In the genomic region with DNA sequence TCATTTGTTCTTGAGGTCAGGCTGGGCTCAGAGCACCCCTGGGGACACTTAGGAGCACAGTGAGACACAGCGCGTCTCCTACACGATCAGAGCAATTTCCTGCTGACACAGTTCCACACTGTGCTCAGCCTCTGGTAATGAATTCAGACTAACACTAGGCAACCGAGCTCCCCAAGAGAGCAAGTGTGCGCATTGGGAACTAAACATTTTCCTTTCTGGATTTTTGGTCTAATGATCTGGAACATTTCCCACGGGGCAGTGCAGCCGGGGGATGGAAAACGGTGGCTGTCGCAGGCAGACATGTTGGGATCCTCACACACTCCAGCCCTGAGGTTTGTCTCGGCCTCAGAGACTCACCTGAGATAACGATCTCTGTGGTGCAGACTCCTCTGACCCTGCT, we compare ENCODE assay signal across 16 mouse cellular contexts. TPM values are rescaled to one million over a fixed set of nuclear protein-coding genes. Genes with fewer than 3 reads are reported as not detected.
A peak's percentile ranks its signal among the peaks of the same experiment; 100 is the strongest.
DNase-seq lines count a peak whose midpoint lies in the region; ATAC-seq and TF ChIP-seq lines count a peak whose summit lies in the region.
"Had no signal": no experiment of that assay in that cellular context is flagged by ENCODE, and none has a peak within 500 bp of the region (broad histone marks: within the 10 kb centered on the region; RNA-seq: fewer than 3 reads in every experiment).

No protein-coding gene starts in this region.

- DNase-seq in cerebellum, adult 8-10 months, result no peak
- no peak for DNase-seq in kidney, postnatal 0 days (ENCODE audit: low spot score)
- no peak for DNase-seq in kidney, adult 11 months
- DNase-seq in cerebellum, postnatal 4 days (ENCODE audit: low spot score in 2 of 2), result no peak
- no peak for DNase-seq in gastrocnemius, postnatal 14 days
- DNase-seq: adrenal gland, postnatal 25 days; cerebellum, postnatal 10 days; kidney, adult 2 months; left cerebral cortex, postnatal 4 days; lung, embryonic 14.5 days had no signal

- WGBS in kidney, postnatal 0 days, result 35% methylated on average over 11 of the region's 11 CpGs
- 41% methylated on average over 11 of the region's 11 CpGs for WGBS in hindbrain, embryonic 13.5 days
- 44% methylated on average over 11 of the region's 11 CpGs for WGBS in neural tube, embryonic 14.5 days

- H3K4me1 ChIP-seq in kidney, postnatal 0 days (replicated peaks; ENCODE audit: insufficient read depth, low read length), result peaks cover 5% of the 10 kb centered on the region; the same call in 1 of the 2 replicates
- H3K4me1 ChIP-seq in hindbrain, embryonic 13.5 days (replicated peaks), result peaks cover 10% of the 10 kb centered on the region
- H3K4me1 ChIP-seq in neural tube, embryonic 14.5 days (ENCODE audit: control insufficient read depth, insufficient read depth, low read length), result no peaks in the 10 kb centered on the region
- H3K4me1 ChIP-seq: heart, embryonic 13.5 days; stomach, embryonic 15.5 days had no signal

- no peak overlapping the region for H3K4me2 ChIP-seq in kidney, postnatal 0 days (ENCODE audit: low read length)
- H3K4me2 ChIP-seq in hindbrain, embryonic 13.5 days, result no peak overlapping the region
- no peak overlapping the region for H3K4me2 ChIP-seq in neural tube, embryonic 14.5 days (ENCODE audit: low read depth, low read length)
- H3K4me2 ChIP-seq: heart, embryonic 13.5 days; liver, embryonic 11.5 days; lung, embryonic 14.5 days; stomach, embryonic 15.5 days had no signal

- H3K36me3 ChIP-seq in kidney, postnatal 0 days (ENCODE audit: insufficient read depth, low read length), result no peaks in the 10 kb centered on the region
- no peaks in the 10 kb centered on the region for H3K36me3 ChIP-seq in hindbrain, embryonic 13.5 days
- no peaks in the 10 kb centered on the region for H3K36me3 ChIP-seq in neural tube, embryonic 14.5 days (ENCODE audit: control insufficient read depth, insufficient read depth, low read length)
- H3K36me3 ChIP-seq: heart, embryonic 13.5 days; stomach, embryonic 15.5 days had no signal

- intact Hi-C loops in gastrocnemius, postnatal 14 days (cut with DNase I; ENCODE audit: low total_unique reads), result no loop called here

- H3K9me3 ChIP-seq in kidney, postnatal 0 days (replicated peaks; ENCODE audit: low read length), result 0 out of 2 replicates have a peak, but pooled peaks cover 6% of the 10 kb centered on the region
- peaks cover 9% of the 10 kb centered on the region for H3K9me3 ChIP-seq in hindbrain, embryonic 13.5 days
- H3K9me3 ChIP-seq in neural tube, embryonic 14.5 days (ENCODE audit: control insufficient read depth, low read length), result no peaks in the 10 kb centered on the region
- H3K9me3 ChIP-seq: stomach, embryonic 15.5 days had no signal

- H3K9ac ChIP-seq in kidney, postnatal 0 days (ENCODE audit: low read depth, low read length), result no peak overlapping the region
- H3K9ac ChIP-seq in hindbrain, embryonic 13.5 days, result peak overlapping the region; percentile 20; the same call in 1 of the 2 replicates
- no peak overlapping the region for H3K9ac ChIP-seq in neural tube, embryonic 14.5 days (replicated peaks; ENCODE audit: low read depth, low read length)
- H3K9ac ChIP-seq: heart, embryonic 13.5 days; lung, embryonic 14.5 days; stomach, embryonic 15.5 days had no signal

- peak overlapping the region; percentile 42; the same call in 1 of the 2 replicates for H3K27ac ChIP-seq in kidney, postnatal 0 days
- peak overlapping the region; percentile 71 for H3K27ac ChIP-seq in hindbrain, embryonic 13.5 days
- no peak overlapping the region for H3K27ac ChIP-seq in neural tube, embryonic 14.5 days (ENCODE audit: low read depth, low read length)
- H3K27ac ChIP-seq: heart, embryonic 13.5 days; stomach, embryonic 15.5 days had no signal

- H3K27me3 ChIP-seq in kidney, postnatal 0 days (ENCODE audit: insufficient read depth, low read length), result no peaks in the 10 kb centered on the region
- 0 out of 2 replicates have a peak, but pooled peaks cover 2% of the 10 kb centered on the region for H3K27me3 ChIP-seq in hindbrain, embryonic 13.5 days
- H3K27me3 ChIP-seq in neural tube, embryonic 14.5 days (ENCODE audit: control insufficient read depth, insufficient read depth, low read length), result no peaks in the 10 kb centered on the region
- H3K27me3 ChIP-seq: heart, embryonic 13.5 days; stomach, embryonic 15.5 days had no signal

- peak; percentile 33; the same call in 1 of the 2 replicates for ATAC-seq in cerebellum, adult (ENCODE audit: insufficient number of reproducible peaks, low FRiP score, low TSS enrichment)
- peak; percentile 42 for ATAC-seq in kidney, postnatal 0 days (replicated peaks; ENCODE audit: low FRiP score, low read depth)
- peak; percentile 76 for ATAC-seq in hindbrain, embryonic 13.5 days (ENCODE audit: low FRiP score)
- ATAC-seq in neural tube, embryonic 14.5 days (ENCODE audit: low read depth), result peak; percentile 80

- no peak overlapping the region for H3K4me3 ChIP-seq in kidney, postnatal 0 days (replicated peaks; ENCODE audit: low read depth, low read length)
- H3K4me3 ChIP-seq in hindbrain, embryonic 13.5 days, result no peak overlapping the region
- no peak overlapping the region for H3K4me3 ChIP-seq in neural tube, embryonic 14.5 days (ENCODE audit: low read depth, low read length)
- H3K4me3 ChIP-seq: heart, embryonic 13.5 days; stomach, embryonic 15.5 days had no signal

- TF ChIP-seq CTCF in kidney, postnatal 0 days (IDR thresholded peaks at IDR 0.05; ENCODE audit: low read depth), result no peak

RNA-seq across cellular contexts. Expression of a gene that starts 25.4 kb away (rescaled TPM):
- polyA plus RNA-seq in kidney, postnatal 0 days (2015; fragmentation: Nextera tagmentation; extraction: Ambion mirVana), result 15.1 and 16.0 TPM in 2 replicates
- 1.8 and 2.3 TPM in 2 replicates for polyA plus RNA-seq in hindbrain, embryonic 13.5 days (2015; fragmentation: Nextera tagmentation; extraction: Ambion mirVana)
- 0.39 and 0.80 TPM in 2 replicates for polyA plus RNA-seq in neural tube, embryonic 14.5 days (2014; fragmentation: Nextera tagmentation; extraction: Ambion mirVana)
- total RNA-seq in gastrocnemius, postnatal 14 days (2021), result 1 to 10 TPM; 7.9 to 8.7 TPM

RNA-seq across cellular contexts. Expression of a gene that starts 57.4 kb away (rescaled TPM):
- polyA plus RNA-seq in kidney, postnatal 0 days (2015; fragmentation: Nextera tagmentation; extraction: Ambion mirVana), result 16.7 and 17.0 TPM in 2 replicates
- 5.7 and 5.8 TPM in 2 replicates for polyA plus RNA-seq in hindbrain, embryonic 13.5 days (2015; fragmentation: Nextera tagmentation; extraction: Ambion mirVana)
- polyA plus RNA-seq in neural tube, embryonic 14.5 days (2014; fragmentation: Nextera tagmentation; extraction: Ambion mirVana), result 7.3 and 10.9 TPM in 2 replicates
- total RNA-seq in gastrocnemius, postnatal 14 days (2021), result 1 to 10 TPM; 2.9 to 3.7 TPM
